Mouse (Mus musculus): ENCODE data around the gene Otop2. TPM values are rescaled to one million over a fixed set of nuclear protein-coding genes. Genes with fewer than 3 reads are reported as not detected.

Otop2 gene
- polyA plus RNA-seq, 1 experiment from 2014 or later: not detected

DNA sequence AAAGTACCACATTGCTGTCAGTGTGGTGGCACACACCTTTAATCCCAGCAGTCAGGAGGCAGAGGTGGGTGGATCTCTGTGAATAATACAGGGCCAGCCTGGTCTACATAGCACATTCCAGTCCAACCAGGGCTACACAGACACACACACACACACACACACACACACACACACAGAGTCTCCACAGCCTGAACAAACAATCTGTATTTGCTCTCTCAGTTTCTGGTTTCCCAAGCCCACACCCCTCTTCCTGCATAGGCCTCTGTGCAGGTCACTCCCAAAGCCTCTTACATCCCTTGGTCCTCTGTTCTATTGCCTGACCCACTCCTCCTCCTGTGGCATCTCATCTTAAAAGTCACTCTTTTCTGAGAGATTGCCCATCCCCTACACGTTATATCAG lies 65.1 kb downstream of the Otop2 start:
- WGBS: 74% methylated on average over 1 of the region's 1 CpGs
- no peaks in the 10 kb centered on the region for H3K9me3 ChIP-seq (ENCODE audit: control insufficient read depth, low read length)

GRCm38 (mm10) chr11:115372737-115373136 lies 65.8 kb downstream of the Otop2 start:
- no peaks in the 10 kb centered on the region for H3K36me3 ChIP-seq (ENCODE audit: control insufficient read depth, insufficient read depth, low read length)
- H3K4me1 ChIP-seq (ENCODE audit: control insufficient read depth, insufficient read depth, low read length): peaks cover 6% of the 10 kb centered on the region; the same call in 1 of the 2 replicates
- H3K9ac ChIP-seq (ENCODE audit: low read length): no peak overlapping the region
- WGBS: 53% methylated on average over 2 of the region's 2 CpGs
- peaks cover 16% of the 10 kb centered on the region for H3K27me3 ChIP-seq (ENCODE audit: control insufficient read depth, insufficient read depth, low read length)
- DNase-seq (ENCODE audit: low spot score) (no peak), ATAC-seq (ENCODE audit: insufficient read depth, low FRiP score, low TSS enrichment) (no peak)
- H3K4me2 ChIP-seq (ENCODE audit: low read depth): no peak overlapping the region
- no peak overlapping the region for H3K27ac ChIP-seq (ENCODE audit: low read depth, low read length)
- no peak overlapping the region for H3K4me3 ChIP-seq (ENCODE audit: low read depth, low read length)
- no peaks in the 10 kb centered on the region for H3K9me3 ChIP-seq (ENCODE audit: control insufficient read depth, low read length)

More for the DNA sequence above, 65.1 kb downstream of the Otop2 start:
- ATAC-seq (ENCODE audit: insufficient read depth, low FRiP score, low TSS enrichment) (no peak), DNase-seq (ENCODE audit: low spot score) (no peak)
- no peak overlapping the region for H3K4me3 ChIP-seq (ENCODE audit: low read depth, low read length)
- H3K4me1 ChIP-seq (ENCODE audit: control insufficient read depth, insufficient read depth, low read length): peaks cover 10% of the 10 kb centered on the region
- H3K9ac ChIP-seq (ENCODE audit: low read length): no peak overlapping the region
- H3K27ac ChIP-seq (ENCODE audit: low read depth, low read length): no peak overlapping the region
- H3K27me3 ChIP-seq (ENCODE audit: control insufficient read depth, insufficient read depth, low read length): peaks cover 19% of the 10 kb centered on the region
- H3K4me2 ChIP-seq (ENCODE audit: low read depth): no peak overlapping the region
- H3K36me3 ChIP-seq (ENCODE audit: control insufficient read depth, insufficient read depth, low read length): no peaks in the 10 kb centered on the region

GRCm38 (mm10) chr11:115373805-115374694 lies 67.1 kb downstream of the Otop2 start:
- Histone ChIP-seq H3K9ac (ENCODE audit: low read length) (peak overlapping the region; percentile 52), H3K27ac (ENCODE audit: low read depth, low read length) (no peak overlapping the region), H3K4me1 (ENCODE audit: control insufficient read depth, insufficient read depth, low read length) (peaks cover 6% of the 10 kb centered on the region; the same call in 1 of the 2 replicates), H3K27me3 (ENCODE audit: control insufficient read depth, insufficient read depth, low read length) (peaks cover 16% of the 10 kb centered on the region), H3K9me3 (ENCODE audit: control insufficient read depth, low read length) (no peaks in the 10 kb centered on the region), H3K4me3 (ENCODE audit: low read depth, low read length) (peak overlapping the region; percentile 40), H3K36me3 (ENCODE audit: control insufficient read depth, insufficient read depth, low read length) (no peaks in the 10 kb centered on the region), H3K4me2 (ENCODE audit: low read depth) (peak overlapping the region; percentile 68)
- WGBS: 4% methylated on average over 30 of the region's 30 CpGs
- ATAC-seq (ENCODE audit: insufficient read depth, low FRiP score, low TSS enrichment) (no peak), DNase-seq (ENCODE audit: low spot score) (peak; percentile 52)

- Histone ChIP-seq H3K9me3 (ENCODE audit: control insufficient read depth, low read length) (no peaks in the 10 kb centered on the region), H3K27ac (ENCODE audit: low read depth, low read length) (no peak overlapping the region), H3K4me2 (ENCODE audit: low read depth) (peak overlapping the region; percentile 68; the same call in 1 of the 2 replicates), H3K9ac (ENCODE audit: low read length) (peak overlapping the region; percentile 52; the same call in 1 of the 2 replicates), H3K27me3 (ENCODE audit: control insufficient read depth, insufficient read depth, low read length) (peaks cover 16% of the 10 kb centered on the region), H3K36me3 (ENCODE audit: control insufficient read depth, insufficient read depth, low read length) (no peaks in the 10 kb centered on the region), H3K4me3 (ENCODE audit: low read depth, low read length) (no peak overlapping the region), H3K4me1 (ENCODE audit: control insufficient read depth, insufficient read depth, low read length) (peaks cover 6% of the 10 kb centered on the region; the same call in 1 of the 2 replicates)
- no peak for ATAC-seq (ENCODE audit: insufficient read depth, low FRiP score, low TSS enrichment)
- WGBS: 68% methylated on average over 12 of the region's 12 CpGs
- no peak for DNase-seq (ENCODE audit: low spot score)
These were observed 67.9 kb downstream of the Otop2 start for GRCm38 (mm10) chr11:115374695-115375425.

DNA sequence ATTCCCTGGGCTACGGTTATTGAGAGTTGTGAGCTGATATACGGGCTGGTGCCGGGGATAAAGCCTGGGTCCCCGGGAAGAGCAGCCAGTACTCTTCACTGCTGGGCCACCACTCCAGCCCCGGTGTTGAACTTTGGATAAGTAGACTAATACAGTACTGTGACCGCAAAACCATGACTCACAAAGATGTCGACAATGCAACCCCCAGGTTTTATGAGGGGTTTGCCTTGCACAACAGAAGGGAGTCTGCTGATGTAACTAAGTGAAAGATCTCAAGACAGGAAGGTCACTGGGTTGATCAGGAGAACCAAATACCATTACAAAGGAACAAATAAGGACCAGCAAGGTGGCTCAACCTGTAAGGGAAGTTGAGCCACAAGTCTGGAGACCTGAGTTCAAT lies 69.8 kb downstream of the Otop2 start:
- no peak for DNase-seq (ENCODE audit: low spot score)
- Histone ChIP-seq H3K4me2 (ENCODE audit: low read depth) (no peak overlapping the region), H3K4me1 (ENCODE audit: control insufficient read depth, insufficient read depth, low read length) (peaks cover 6% of the 10 kb centered on the region; the same call in 1 of the 2 replicates), H3K9me3 (ENCODE audit: control insufficient read depth, low read length) (no peaks in the 10 kb centered on the region), H3K27ac (ENCODE audit: low read depth, low read length) (no peak overlapping the region), H3K9ac (ENCODE audit: low read length) (no peak overlapping the region), H3K36me3 (ENCODE audit: control insufficient read depth, insufficient read depth, low read length) (no peaks in the 10 kb centered on the region), H3K4me3 (ENCODE audit: low read depth, low read length) (no peak overlapping the region), H3K27me3 (ENCODE audit: control insufficient read depth, insufficient read depth, low read length) (peaks cover 16% of the 10 kb centered on the region)
- no peak for ATAC-seq (ENCODE audit: insufficient read depth, low FRiP score, low TSS enrichment)
- WGBS: 66% methylated on average over 7 of the region's 7 CpGs

DNA sequence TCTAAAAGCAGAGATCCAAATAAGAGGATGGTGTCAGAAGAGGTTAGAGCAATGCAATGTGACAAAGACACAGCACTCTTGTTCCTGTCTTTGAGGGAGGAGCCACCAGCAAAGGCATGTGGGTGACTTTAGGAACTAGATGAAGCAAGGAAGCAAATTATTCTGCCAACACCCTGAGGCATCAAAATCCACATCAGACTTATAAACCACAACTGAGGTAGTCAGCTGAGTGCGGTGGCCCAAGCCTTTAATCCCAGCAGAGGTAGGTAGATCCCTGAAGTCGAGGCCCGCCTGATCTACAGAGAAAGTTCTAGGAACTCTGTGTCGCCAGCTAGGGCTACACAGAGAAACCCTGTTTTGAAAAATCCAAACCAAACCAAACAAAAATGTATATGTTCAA lies 70.3 kb downstream of the Otop2 start:
- H3K27me3 ChIP-seq (ENCODE audit: control insufficient read depth, insufficient read depth, low read length): peaks cover 16% of the 10 kb centered on the region
- H3K9me3 ChIP-seq (ENCODE audit: control insufficient read depth, low read length): no peaks in the 10 kb centered on the region
- H3K36me3 ChIP-seq (ENCODE audit: control insufficient read depth, insufficient read depth, low read length): no peaks in the 10 kb centered on the region
- H3K4me3 ChIP-seq (ENCODE audit: low read depth, low read length): no peak overlapping the region
- no peak overlapping the region for H3K27ac ChIP-seq (ENCODE audit: low read depth, low read length)
- no peak overlapping the region for H3K4me2 ChIP-seq (ENCODE audit: low read depth)
- WGBS: 90% methylated on average over 4 of the region's 4 CpGs
- no peak overlapping the region for H3K9ac ChIP-seq (ENCODE audit: low read length)
- DNase-seq (ENCODE audit: low spot score): no peak
- H3K4me1 ChIP-seq (ENCODE audit: control insufficient read depth, insufficient read depth, low read length): peaks cover 6% of the 10 kb centered on the region; the same call in 1 of the 2 replicates
- ATAC-seq (ENCODE audit: insufficient read depth, low FRiP score, low TSS enrichment): no peak

DNA sequence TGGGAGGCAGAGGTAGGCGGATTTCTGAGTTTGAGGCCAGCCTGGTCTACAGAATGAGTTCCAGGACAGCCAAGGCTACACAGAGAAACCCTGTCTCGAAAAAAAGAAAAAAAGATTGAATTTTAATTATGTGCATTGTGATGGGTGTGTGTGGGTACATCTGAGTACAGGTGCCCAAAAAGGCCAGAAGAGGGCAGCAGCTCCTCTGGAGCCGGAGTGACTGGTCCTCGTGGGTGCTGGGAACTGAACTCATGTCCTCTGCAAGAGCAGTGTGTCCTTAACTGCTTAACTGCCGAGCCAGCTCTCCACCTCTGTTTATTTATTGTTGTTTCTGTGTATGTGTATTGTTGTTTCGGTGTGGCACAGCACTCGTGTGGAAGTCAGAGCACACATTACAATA lies 70.9 kb downstream of the Otop2 start:
- no peak for ATAC-seq (ENCODE audit: insufficient read depth, low FRiP score, low TSS enrichment)
- 92% methylated on average over 7 of the region's 7 CpGs for WGBS

DNA sequence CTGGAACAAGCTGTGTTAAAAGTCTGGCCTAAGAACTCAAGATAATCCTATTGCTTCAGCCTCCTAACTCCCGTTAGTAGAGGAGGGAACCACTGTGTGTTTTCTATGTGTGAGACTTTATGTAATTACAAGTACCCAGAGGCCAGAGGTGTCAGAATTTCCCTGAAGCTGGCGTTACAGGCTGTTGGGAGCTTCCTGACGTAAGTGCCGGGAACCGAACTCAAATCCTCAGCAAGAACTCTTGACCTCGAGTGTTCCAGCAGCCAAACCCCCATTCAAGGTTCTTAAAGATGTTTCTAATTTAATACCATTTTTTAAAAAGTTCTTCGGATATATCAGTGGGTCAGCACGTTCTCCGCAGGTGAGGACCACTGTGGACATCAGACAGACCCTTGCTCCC lies 74.3 kb downstream of the Otop2 start:
- Histone ChIP-seq H3K4me3 (ENCODE audit: low read depth, low read length) (no peak overlapping the region), H3K27ac (ENCODE audit: low read depth, low read length) (no peak overlapping the region), H3K4me1 (ENCODE audit: control insufficient read depth, insufficient read depth, low read length) (peaks cover 22% of the 10 kb centered on the region), H3K4me2 (ENCODE audit: low read depth) (peak overlapping the region; percentile 87), H3K9ac (ENCODE audit: low read length) (no peak overlapping the region; the same call in 1 of the 2 replicates), H3K9me3 (ENCODE audit: control insufficient read depth, low read length) (no peaks in the 10 kb centered on the region), H3K27me3 (ENCODE audit: control insufficient read depth, insufficient read depth, low read length) (no peaks in the 10 kb centered on the region), H3K36me3 (ENCODE audit: control insufficient read depth, insufficient read depth, low read length) (no peaks in the 10 kb centered on the region)
- ATAC-seq (ENCODE audit: insufficient read depth, low FRiP score, low TSS enrichment) (no peak), DNase-seq (ENCODE audit: low spot score) (peak; percentile 34)
- 11% methylated on average over 9 of the region's 9 CpGs for WGBS

More for the DNA sequence above, 70.9 kb downstream of the Otop2 start:
- H3K9me3 ChIP-seq (ENCODE audit: control insufficient read depth, low read length): no peaks in the 10 kb centered on the region
- H3K4me2 ChIP-seq (ENCODE audit: low read depth): no peak overlapping the region
- H3K36me3 ChIP-seq (ENCODE audit: control insufficient read depth, insufficient read depth, low read length): no peaks in the 10 kb centered on the region
- no peak for DNase-seq (ENCODE audit: low spot score)
- no peak overlapping the region for H3K27ac ChIP-seq (ENCODE audit: low read depth, low read length)
- H3K27me3 ChIP-seq (ENCODE audit: control insufficient read depth, insufficient read depth, low read length): peaks cover 16% of the 10 kb centered on the region
- H3K9ac ChIP-seq (ENCODE audit: low read length): no peak overlapping the region
- no peak overlapping the region for H3K4me3 ChIP-seq (ENCODE audit: low read depth, low read length)
- H3K4me1 ChIP-seq (ENCODE audit: control insufficient read depth, insufficient read depth, low read length): peaks cover 11% of the 10 kb centered on the region

Measured in neural tube, embryonic 11.5 days (tissue).